Mouse (Mus musculus) embryonic stem cell, embryonic (primary cell): ENCODE measurements at regions not wholly inside any gene's neighbourhood (a gene's known extent, or its start where the extent isn't known, plus 50 kb on each side); places are given as distances from the start of the nearest gene placed in this dataset.

Experiments used
- CTCF ChIA-PET, 4 experiments: fragments of 300-600 bp in 2 of 4; fragments of 350-600 bp in 2 of 4; sonication (Branson Sonifier 250); formaldehyde crosslinking; loops; one replicate each; lab custom pipeline; 2022; ENCODE audit warnings: inconsistent platforms in 2 of 4; lab: Charles Lee
- POLR2A ChIA-PET, 4 experiments: fragments of 300-600 bp in 2 of 4; fragments of 350-600 bp in 2 of 4; sonication (Branson Sonifier 250); formaldehyde crosslinking; loops; one replicate each; lab custom pipeline; 2022; ENCODE audit warnings: antibody characterized with exemption in 4 of 4, inconsistent platforms in 1 of 4; lab: Charles Lee

- CTCF ChIA-PET = no interaction called here
- POLR2A ChIA-PET = interaction anchor here in 1 of 4 experiments (2.9 kb wide), 1 partner anchor 66 kb away, joined by 11 read pairs; the partner anchor contains the start of gene Vegfa
Measured at GRCm38 (mm10) chr17:45966736-45967135, 65.4 kb downstream of the Vegfa start.

- ChIA-PET POLR2A (interaction anchor here in 2 of 4 experiments (0.6 to 1.4 kb wide), 4 partner anchors 15 to 68 kb away, joined by 3 to 5 read pairs (median 4); partner anchors contain the start of gene Vegfa (in 1 of the 2)), CTCF (interaction anchor here in 3 of 4 experiments (0.6 to 1.1 kb wide), 3 partner anchors 68 to 221 kb away, joined by 3 to 5 read pairs (median 5); partner anchors contain the start of gene Vegfa (in 1 of the 3))
Measured at GRCm38 (mm10) chr17:45964031-45964430, 68.1 kb downstream of the Vegfa start.

- CTCF ChIA-PET = interaction anchor here in 1 of 4 experiments (1.1 to 2.3 kb wide), 2 partner anchors 64 to 69 kb away, joined by 3 to 5 read pairs; partner anchors contain the start of gene Vegfa
- POLR2A ChIA-PET = interaction anchor here in 3 of 4 experiments (0.6 to 2.1 kb wide), 7 partner anchors 10 to 773 kb away, joined by 3 to 10 read pairs (median 5); partner anchors contain the start of gene Vegfa (in 1 of the 3)
Measured at GRCm38 (mm10) chr17:45963332-45963731, 68.8 kb downstream of the Vegfa start.

GRCm38 (mm10) chr17:45961626-45962319 is 70.4 kb downstream of the Vegfa start:
- POLR2A ChIA-PET = interaction anchor here in 3 of 4 experiments (0.6 to 2.3 kb wide), 12 partner anchors 7 to 523 kb away, joined by 3 to 10 read pairs (median 4); partner anchors contain the start of gene Vegfa (in 1 of the 3)

GRCm38 (mm10) chr17:45958094-45958881 is 73.9 kb downstream of the Vegfa start:
- POLR2A ChIA-PET = interaction anchor here in 3 of 4 experiments (0.7 to 1.9 kb wide), 14 partner anchors 10 to 121 kb away, joined by 3 to 5 read pairs (median 3); partner anchors contain the start of gene Vegfa (in 2 of the 3)

More at GRCm38 (mm10) chr17:45961626-45962319, 70.4 kb downstream of the Vegfa start:
- CTCF ChIA-PET = interaction anchor here in 3 of 4 experiments (0.6 to 2.3 kb wide), 3 partner anchors 21 to 475 kb away, joined by 3 to 9 read pairs (median 5); no protein-coding TSS in a partner anchor

DNA sequence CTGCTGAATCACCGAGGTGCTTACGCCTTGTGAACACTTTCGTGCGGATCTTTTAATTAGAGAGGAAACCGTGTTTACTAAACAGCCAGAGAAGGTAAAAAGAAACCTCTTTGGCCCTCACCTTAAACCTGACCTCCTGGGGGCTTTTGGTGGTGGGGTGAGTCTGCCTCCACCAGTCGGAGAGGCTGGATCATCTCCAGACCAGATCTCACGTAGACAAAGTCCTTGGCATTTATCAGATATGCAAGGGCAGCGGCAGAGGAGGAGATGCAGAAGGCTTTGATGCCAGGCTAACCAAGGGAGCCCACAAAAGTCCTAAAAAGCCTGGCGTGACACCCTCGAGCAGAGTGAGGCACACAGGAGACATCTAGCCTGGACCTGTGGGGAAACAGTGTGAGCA is 76.7 kb downstream of the Vegfa start:
- ChIA-PET POLR2A (interaction anchor here in 2 of 4 experiments (0.6 to 1.5 kb wide), 4 partner anchors 10 to 390 kb away, joined by 3 to 4 read pairs (median 3); no protein-coding TSS in a partner anchor), CTCF (interaction anchor here in 1 of 4 experiments (0.7 kb wide), 1 partner anchor 174 kb away, joined by 5 read pairs; no protein-coding TSS in a partner anchor)

More at GRCm38 (mm10) chr17:45958094-45958881, 73.9 kb downstream of the Vegfa start:
- CTCF ChIA-PET = interaction anchor here in 3 of 4 experiments (0.5 to 1.9 kb wide), 10 partner anchors 9 to 117 kb away, joined by 3 to 6 read pairs (median 4); no protein-coding TSS in a partner anchor

DNA sequence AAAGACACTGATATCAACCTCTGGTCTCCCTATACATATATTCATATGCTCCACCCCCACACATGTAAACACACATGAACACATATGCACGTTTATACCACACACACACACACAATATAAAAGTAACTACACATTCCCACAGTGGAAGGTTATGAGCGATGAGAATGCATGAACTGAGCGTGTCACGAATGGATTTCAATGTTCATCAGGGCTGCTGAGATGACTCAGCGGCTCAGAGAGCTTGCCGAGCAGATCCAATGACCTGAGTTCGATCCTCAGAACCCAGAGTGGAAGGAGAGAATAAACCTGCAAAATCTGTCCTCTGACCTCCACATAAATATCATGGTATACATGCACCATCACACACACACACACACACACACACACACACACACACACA is 77.3 kb downstream of the Vegfa start:
- POLR2A ChIA-PET = interaction anchor here in 1 of 4 experiments (0.7 to 1.5 kb wide), 2 partner anchors 10 to 1186 kb away, joined by 3 to 5 read pairs; no protein-coding TSS in a partner anchor
- CTCF ChIA-PET = interaction anchor here in 1 of 4 experiments (0.6 kb wide), 1 partner anchor 206 kb away, joined by 3 read pairs; no protein-coding TSS in a partner anchor

- POLR2A ChIA-PET = interaction anchor here in 1 of 4 experiments (1.1 kb wide), 1 partner anchor 18 kb away, joined by 3 read pairs; no protein-coding TSS in a partner anchor
- CTCF ChIA-PET = interaction anchor here in 1 of 4 experiments (0.6 kb wide), 1 partner anchor 684 kb away, joined by 4 read pairs; no protein-coding TSS in a partner anchor
Measured at GRCm38 (mm10) chr17:45953523-45953922, 78.6 kb downstream of the Vegfa start.

- ChIA-PET POLR2A (interaction anchor here in 3 of 4 experiments (0.6 to 1.8 kb wide), 5 partner anchors 16 to 737 kb away, joined by 3 to 5 read pairs (median 4); no protein-coding TSS in a partner anchor), CTCF (no interaction called here)
Measured at GRCm38 (mm10) chr17:45950533-45951164, 81.5 kb downstream of the Vegfa start.

- ChIA-PET CTCF (interaction anchor here in 2 of 4 experiments (0.6 to 1.0 kb wide), 2 partner anchors 9 to 83 kb away, joined by 3 read pairs; partner anchors contain the start of gene Vegfa (in 1 of the 2)), POLR2A (interaction anchor here in 2 of 4 experiments (0.7 to 1.8 kb wide), 4 partner anchors 24 to 125 kb away, joined by 3 to 5 read pairs (median 4); no protein-coding TSS in a partner anchor)
Measured at GRCm38 (mm10) chr17:45949141-45949540, 83.0 kb downstream of the Vegfa start.

DNA sequence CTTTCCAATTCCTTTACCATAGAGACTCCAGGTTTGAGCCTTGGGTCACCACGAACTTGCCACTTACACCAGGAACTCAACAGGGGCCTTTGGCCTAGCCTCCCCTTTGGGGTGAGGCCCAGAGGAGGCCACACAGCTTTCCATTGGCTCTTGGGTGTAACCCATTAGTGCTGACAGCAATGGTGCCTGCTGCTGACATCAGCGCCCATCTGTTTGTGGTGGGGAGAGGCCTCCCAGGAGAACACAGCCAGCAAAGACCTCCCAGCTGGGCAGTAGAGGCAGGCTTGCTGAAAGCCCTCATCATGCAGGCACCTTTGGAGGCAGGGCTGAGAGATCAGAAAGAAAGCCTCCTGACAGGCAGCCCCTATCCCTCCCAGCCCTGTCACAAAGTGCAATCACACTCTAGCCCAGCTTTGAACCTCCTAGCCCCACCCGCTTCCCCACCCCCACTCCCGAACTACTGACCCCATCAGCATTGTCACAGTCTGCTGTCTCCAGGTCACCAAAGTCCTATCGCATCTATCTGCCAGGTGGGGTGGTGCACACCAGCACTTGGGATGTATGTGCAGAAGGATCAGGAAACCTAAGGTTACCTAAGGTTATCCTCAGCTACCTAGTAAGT is 83.7 kb downstream of the Vegfa start:
- ChIA-PET CTCF (interaction anchor here in 1 of 4 experiments (0.5 kb wide), 1 partner anchor 63 kb away, joined by 6 read pairs; no protein-coding TSS in a partner anchor), POLR2A (interaction anchor here in 2 of 4 experiments (0.8 to 1.2 kb wide), 4 partner anchors 9 to 24 kb away, joined by 3 to 4 read pairs (median 3); no protein-coding TSS in a partner anchor)

GRCm38 (mm10) chr17:45945005-45945404 is 87.2 kb downstream of the Vegfa start:
- CTCF ChIA-PET = no interaction called here
- POLR2A ChIA-PET = interaction anchor here in 1 of 4 experiments (1.0 kb wide), 1 partner anchor 10 kb away, joined by 3 read pairs; no protein-coding TSS in a partner anchor

DNA sequence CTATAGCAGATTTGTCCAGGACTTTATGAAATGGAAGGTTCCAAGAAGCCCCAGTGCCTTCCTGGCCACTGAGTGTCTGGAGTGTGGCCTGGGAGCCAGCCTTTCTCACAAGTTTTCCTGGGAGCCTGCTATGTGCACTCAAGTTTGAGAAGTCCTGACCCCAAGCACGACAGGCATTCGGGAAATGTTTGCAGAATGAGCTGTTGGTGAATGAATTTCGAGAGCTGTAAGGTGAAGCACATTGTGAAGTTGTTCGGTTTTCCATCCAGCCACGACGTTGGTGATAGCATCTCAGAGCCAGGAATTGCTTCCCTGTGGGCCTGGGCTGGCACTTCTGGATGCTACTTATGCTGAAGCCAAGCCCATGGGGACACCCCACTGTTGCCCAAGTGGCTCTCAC is 88.9 kb downstream of the Vegfa start:
- ChIA-PET CTCF (no interaction called here), POLR2A (interaction anchor here in 1 of 4 experiments (0.6 kb wide), 1 partner anchor 12 kb away, joined by 3 read pairs; no protein-coding TSS in a partner anchor)

GRCm38 (mm10) chr17:45941890-45942375 is 90.2 kb downstream of the Vegfa start:
- CTCF ChIA-PET = interaction anchor here in 1 of 4 experiments (0.6 kb wide), 2 partner anchors 28 to 64 kb away, joined by 3 to 4 read pairs; no protein-coding TSS in a partner anchor
- POLR2A ChIA-PET = interaction anchor here in 3 of 4 experiments (0.7 to 1.6 kb wide), 4 partner anchors 8 to 133 kb away, joined by 3 to 5 read pairs (median 3); partner anchors contain the start of gene Vegfa (in 1 of the 3)

GRCm38 (mm10) chr17:45940121-45940813 is 91.9 kb downstream of the Vegfa start:
- ChIA-PET POLR2A (interaction anchor here in 3 of 4 experiments (0.6 to 2.4 kb wide), 33 partner anchors 8 to 202 kb away, joined by 3 to 17 read pairs (median 4); partner anchors contain the start of gene Vegfa (in 1 of the 3)), CTCF (interaction anchor here in 3 of 4 experiments (0.6 to 2.1 kb wide), 11 partner anchors 16 to 298 kb away, joined by 3 to 9 read pairs (median 3); no protein-coding TSS in a partner anchor)
